Mouse (Mus musculus): ENCODE results near the gene Vti1a. TPM values are rescaled to one million over a fixed set of nuclear protein-coding genes. Genes with fewer than 3 reads are reported as not detected.

Vti1a gene
- polyA plus RNA-seq, 1 experiment from 2014 or later = 27.4 TPM

- Histone ChIP-seq H3K4me1 (ENCODE audit: control insufficient read depth, insufficient read depth, low read length) (peaks cover 14% of the 10 kb centered on the region), H3K4me3 (ENCODE audit: low read length) (no peak overlapping the region), H3K36me3 (ENCODE audit: control insufficient read depth, insufficient read depth, low read length) (no peaks in the 10 kb centered on the region), H3K27ac (ENCODE audit: low read length) (no peak overlapping the region), H3K9ac (ENCODE audit: low read depth, low read length) (no peak overlapping the region), H3K27me3 (replicated peaks; ENCODE audit: control insufficient read depth, insufficient read depth, low read length) (no peaks in the 10 kb centered on the region), H3K9me3 (ENCODE audit: control insufficient read depth, low read length) (no peaks in the 10 kb centered on the region), H3K4me2 (ENCODE audit: low read depth, low read length) (no peak overlapping the region)
- WGBS = 76% methylated on average over 13 of the region's 13 CpGs
- no peak for ATAC-seq
Observed at GRCm38 (mm10) chr19:55546009-55546528, 230.0 kb downstream of the Vti1a start.

- H3K4me3 ChIP-seq (ENCODE audit: low read length) = no peak overlapping the region
- no peak overlapping the region for H3K4me2 ChIP-seq (ENCODE audit: low read depth, low read length)
- no peak overlapping the region for H3K9ac ChIP-seq (ENCODE audit: low read depth, low read length)
- H3K27ac ChIP-seq (ENCODE audit: low read length) = no peak overlapping the region
- H3K9me3 ChIP-seq (ENCODE audit: control insufficient read depth, low read length) = no peaks in the 10 kb centered on the region
- WGBS = 87% methylated on average over 10 of the region's 10 CpGs
- H3K27me3 ChIP-seq (replicated peaks; ENCODE audit: control insufficient read depth, insufficient read depth, low read length) = no peaks in the 10 kb centered on the region
- no peak for ATAC-seq
- no peaks in the 10 kb centered on the region for H3K36me3 ChIP-seq (ENCODE audit: control insufficient read depth, insufficient read depth, low read length)
- H3K4me1 ChIP-seq (ENCODE audit: control insufficient read depth, insufficient read depth, low read length) = peaks cover 10% of the 10 kb centered on the region; the same call in 1 of the 2 replicates
Observed at GRCm38 (mm10) chr19:55548206-55548605, 232.1 kb downstream of the Vti1a start.

- no peak for ATAC-seq
- peaks cover 10% of the 10 kb centered on the region; the same call in 1 of the 2 replicates for H3K4me1 ChIP-seq (ENCODE audit: control insufficient read depth, insufficient read depth, low read length)
- H3K27me3 ChIP-seq (replicated peaks; ENCODE audit: control insufficient read depth, insufficient read depth, low read length) = no peaks in the 10 kb centered on the region
- H3K36me3 ChIP-seq (ENCODE audit: control insufficient read depth, insufficient read depth, low read length) = no peaks in the 10 kb centered on the region
- 75% methylated on average over 10 of the region's 10 CpGs for WGBS
- H3K4me2 ChIP-seq (ENCODE audit: low read depth, low read length) = no peak overlapping the region
- no peaks in the 10 kb centered on the region for H3K9me3 ChIP-seq (ENCODE audit: control insufficient read depth, low read length)
- no peak overlapping the region for H3K27ac ChIP-seq (ENCODE audit: low read length)
- H3K4me3 ChIP-seq (ENCODE audit: low read length) = no peak overlapping the region
- no peak overlapping the region for H3K9ac ChIP-seq (ENCODE audit: low read depth, low read length)
Observed at GRCm38 (mm10) chr19:55548656-55549055, 232.6 kb downstream of the Vti1a start.

- WGBS = 76% methylated on average over 6 of the region's 6 CpGs
- H3K4me3 ChIP-seq (ENCODE audit: low read length) = no peak overlapping the region
- no peaks in the 10 kb centered on the region for H3K27me3 ChIP-seq (replicated peaks; ENCODE audit: control insufficient read depth, insufficient read depth, low read length)
- H3K4me2 ChIP-seq (ENCODE audit: low read depth, low read length) = no peak overlapping the region
- H3K4me1 ChIP-seq (ENCODE audit: control insufficient read depth, insufficient read depth, low read length) = peaks cover 10% of the 10 kb centered on the region; the same call in 1 of the 2 replicates
- no peak for ATAC-seq
- H3K36me3 ChIP-seq (ENCODE audit: control insufficient read depth, insufficient read depth, low read length) = no peaks in the 10 kb centered on the region
- no peaks in the 10 kb centered on the region for H3K9me3 ChIP-seq (ENCODE audit: control insufficient read depth, low read length)
- no peak overlapping the region for H3K27ac ChIP-seq (ENCODE audit: low read length)
- H3K9ac ChIP-seq (ENCODE audit: low read depth, low read length) = no peak overlapping the region
Observed at GRCm38 (mm10) chr19:55550176-55550575, 234.1 kb downstream of the Vti1a start.

GRCm38 (mm10) chr19:55552339-55552738 lies 236.2 kb downstream of the Vti1a start:
- Histone ChIP-seq H3K4me3 (ENCODE audit: low read length) (no peak overlapping the region), H3K4me2 (ENCODE audit: low read depth, low read length) (no peak overlapping the region), H3K27ac (ENCODE audit: low read length) (no peak overlapping the region), H3K9me3 (ENCODE audit: control insufficient read depth, low read length) (no peaks in the 10 kb centered on the region), H3K27me3 (replicated peaks; ENCODE audit: control insufficient read depth, insufficient read depth, low read length) (no peaks in the 10 kb centered on the region), H3K9ac (ENCODE audit: low read depth, low read length) (no peak overlapping the region), H3K4me1 (ENCODE audit: control insufficient read depth, insufficient read depth, low read length) (peaks cover 14% of the 10 kb centered on the region), H3K36me3 (ENCODE audit: control insufficient read depth, insufficient read depth, low read length) (no peaks in the 10 kb centered on the region)
- 60% methylated on average over 7 of the region's 7 CpGs for WGBS
- ATAC-seq = no peak

- Histone ChIP-seq H3K27ac (ENCODE audit: low read length) (no peak overlapping the region), H3K4me1 (ENCODE audit: control insufficient read depth, insufficient read depth, low read length) (peaks cover 14% of the 10 kb centered on the region), H3K27me3 (replicated peaks; ENCODE audit: control insufficient read depth, insufficient read depth, low read length) (no peaks in the 10 kb centered on the region), H3K36me3 (ENCODE audit: control insufficient read depth, insufficient read depth, low read length) (no peaks in the 10 kb centered on the region), H3K9me3 (ENCODE audit: control insufficient read depth, low read length) (no peaks in the 10 kb centered on the region), H3K4me3 (ENCODE audit: low read length) (no peak overlapping the region), H3K4me2 (ENCODE audit: low read depth, low read length) (no peak overlapping the region), H3K9ac (ENCODE audit: low read depth, low read length) (no peak overlapping the region)
- ATAC-seq = no peak
- 56% methylated on average over 7 of the region's 7 CpGs for WGBS
Observed at GRCm38 (mm10) chr19:55552861-55553260, 236.8 kb downstream of the Vti1a start.

GRCm38 (mm10) chr19:55554295-55554694 lies 238.2 kb downstream of the Vti1a start:
- H3K36me3 ChIP-seq (ENCODE audit: control insufficient read depth, insufficient read depth, low read length) = no peaks in the 10 kb centered on the region
- WGBS = 69% methylated on average over 5 of the region's 5 CpGs

GRCm38 (mm10) chr19:55554703-55555102 lies 238.6 kb downstream of the Vti1a start:
- Histone ChIP-seq H3K9me3 (ENCODE audit: control insufficient read depth, low read length) (no peaks in the 10 kb centered on the region), H3K27me3 (replicated peaks; ENCODE audit: control insufficient read depth, insufficient read depth, low read length) (no peaks in the 10 kb centered on the region), H3K27ac (ENCODE audit: low read length) (no peak overlapping the region), H3K9ac (ENCODE audit: low read depth, low read length) (no peak overlapping the region), H3K4me1 (ENCODE audit: control insufficient read depth, insufficient read depth, low read length) (peaks cover 14% of the 10 kb centered on the region), H3K4me2 (ENCODE audit: low read depth, low read length) (no peak overlapping the region), H3K36me3 (ENCODE audit: control insufficient read depth, insufficient read depth, low read length) (no peaks in the 10 kb centered on the region), H3K4me3 (ENCODE audit: low read length) (no peak overlapping the region)
- WGBS = 69% methylated on average over 9 of the region's 9 CpGs
- ATAC-seq = no peak

More at GRCm38 (mm10) chr19:55554295-55554694, 238.2 kb downstream of the Vti1a start:
- Histone ChIP-seq H3K9me3 (ENCODE audit: control insufficient read depth, low read length) (no peaks in the 10 kb centered on the region), H3K4me3 (ENCODE audit: low read length) (no peak overlapping the region), H3K4me2 (ENCODE audit: low read depth, low read length) (no peak overlapping the region), H3K9ac (ENCODE audit: low read depth, low read length) (no peak overlapping the region), H3K27me3 (replicated peaks; ENCODE audit: control insufficient read depth, insufficient read depth, low read length) (no peaks in the 10 kb centered on the region), H3K4me1 (ENCODE audit: control insufficient read depth, insufficient read depth, low read length) (peaks cover 14% of the 10 kb centered on the region), H3K27ac (ENCODE audit: low read length) (no peak overlapping the region)
- no peak for ATAC-seq

- WGBS = 27% methylated on average over 21 of the region's 21 CpGs
- Histone ChIP-seq H3K27ac (ENCODE audit: low read length) (peak overlapping the region; percentile 16; the same call in 1 of the 2 replicates), H3K9ac (ENCODE audit: low read depth, low read length) (0 out of 2 replicates have a peak overlapping the region, but pooled peaks have one; percentile 2), H3K4me2 (ENCODE audit: low read depth, low read length) (peak overlapping the region; percentile 42), H3K4me3 (ENCODE audit: low read length) (peak overlapping the region; percentile 18; the same call in 1 of the 2 replicates), H3K27me3 (replicated peaks; ENCODE audit: control insufficient read depth, insufficient read depth, low read length) (no peaks in the 10 kb centered on the region), H3K4me1 (ENCODE audit: control insufficient read depth, insufficient read depth, low read length) (peaks cover 17% of the 10 kb centered on the region), H3K36me3 (ENCODE audit: control insufficient read depth, insufficient read depth, low read length) (no peaks in the 10 kb centered on the region), H3K9me3 (ENCODE audit: control insufficient read depth, low read length) (no peaks in the 10 kb centered on the region)
- ATAC-seq = peak; percentile 78
Observed at GRCm38 (mm10) chr19:55556168-55556999, 240.3 kb downstream of the Vti1a start.
